Mouse (Mus musculus) bone marrow macrophage, adult 2 months (primary cell): ENCODE results near the gene Chchd6.

Source experiments
- CTCF ChIP-seq: IDR thresholded peaks from 2 replicates; pipeline ENCODE4 v1.5.1; 2012; ENCODE audit warnings: low read depth, mild to moderate bottlenecking, low read length, moderate library complexity
- POLR2A ChIP-seq: IDR thresholded peaks from 2 replicates; pipeline ENCODE4 v1.6.1; 2012; ENCODE audit warnings: mild to moderate bottlenecking, low read depth, low read length, borderline replicate concordance

- TF ChIP-seq POLR2A (no peak), CTCF (peak; percentile 80)
Observed at GRCm38 (mm10) chr6:89553012-89553704, 42.3 kb downstream of the Chchd6 start.
